Mouse (Mus musculus): ENCODE measurements around the gene Acsl4. TPM values are rescaled to one million over a fixed set of nuclear protein-coding genes. Genes with fewer than 3 reads are reported as not detected.

Acsl4 gene
- polyA plus RNA-seq, 1 experiment from 2014 or later = 31.4 TPM

DNA sequence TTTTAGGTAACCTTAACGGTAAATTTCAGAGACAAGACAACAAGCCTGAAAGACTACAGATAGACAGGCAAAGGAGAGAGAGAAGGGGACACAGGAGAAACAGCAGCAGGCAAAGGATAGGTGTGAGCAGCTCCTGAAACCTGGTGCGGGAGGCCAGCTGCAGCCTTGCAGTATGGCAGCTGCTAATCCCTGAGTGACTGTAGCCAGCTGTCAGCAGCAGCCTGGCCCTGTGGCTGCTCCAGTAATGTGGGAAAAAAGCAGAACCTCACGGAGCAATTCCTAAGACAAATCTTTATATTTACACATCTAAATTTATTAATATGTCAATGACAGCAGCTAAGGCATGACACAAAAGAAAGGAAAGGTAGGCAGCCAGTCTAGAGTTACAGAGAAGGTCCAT, 113.8 kb downstream of the Acsl4 start:
- Histone ChIP-seq H3K9ac (no peak overlapping the region), H3K4me1 (replicated peaks; ENCODE audit: control insufficient read depth, insufficient read depth, low read length) (no peaks in the 10 kb centered on the region), H3K27me3 (ENCODE audit: control insufficient read depth, insufficient read depth, low read length) (peaks cover 2% of the 10 kb centered on the region; the same call in 1 of the 2 replicates), H3K4me3 (replicated peaks; ENCODE audit: low read length) (no peak overlapping the region), H3K4me2 (replicated peaks) (no peak overlapping the region), H3K9me3 (ENCODE audit: control insufficient read depth, low read length) (no peaks in the 10 kb centered on the region), H3K27ac (no peak overlapping the region), H3K36me3 (replicated peaks; ENCODE audit: control insufficient read depth, insufficient read depth) (no peaks in the 10 kb centered on the region)
- 70% methylated on average over 3 of the region's 3 CpGs for WGBS
- ATAC-seq (ENCODE audit: low FRiP score) (no peak), DNase-seq (ENCODE audit: low spot score) (no peak)

DNA sequence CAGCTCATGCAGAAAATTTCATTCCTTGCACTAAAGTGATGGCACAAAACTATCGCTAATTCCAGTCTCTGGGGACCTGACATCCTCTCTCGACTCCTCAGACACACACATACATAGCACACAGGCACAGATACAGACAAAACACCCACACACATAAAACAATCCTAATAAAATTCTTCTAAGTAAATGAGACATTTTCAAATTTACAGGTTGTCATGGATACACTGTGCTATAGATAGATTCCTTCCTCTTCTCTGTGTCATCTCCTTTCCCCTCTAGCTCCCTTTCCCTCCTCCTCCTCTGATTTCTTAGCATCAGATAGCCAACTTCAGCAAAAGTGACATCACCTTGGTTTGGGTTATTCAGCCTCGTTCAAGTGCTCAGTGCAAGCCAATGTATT, 114.3 kb downstream of the Acsl4 start:
- 76% methylated on average over 3 of the region's 3 CpGs for WGBS
- Histone ChIP-seq H3K9me3 (ENCODE audit: control insufficient read depth, low read length) (no peaks in the 10 kb centered on the region), H3K27me3 (ENCODE audit: control insufficient read depth, insufficient read depth, low read length) (0 out of 2 replicates have a peak, but pooled peaks cover 3% of the 10 kb centered on the region), H3K36me3 (replicated peaks; ENCODE audit: control insufficient read depth, insufficient read depth) (no peaks in the 10 kb centered on the region), H3K9ac (no peak overlapping the region), H3K4me2 (replicated peaks) (no peak overlapping the region), H3K4me3 (replicated peaks; ENCODE audit: low read length) (no peak overlapping the region), H3K4me1 (replicated peaks; ENCODE audit: control insufficient read depth, insufficient read depth, low read length) (no peaks in the 10 kb centered on the region), H3K27ac (no peak overlapping the region)
- ATAC-seq (ENCODE audit: low FRiP score) (no peak), DNase-seq (ENCODE audit: low spot score) (no peak)

Other genes with a start within 250 kb of the Acsl4 start
- gene Gucy2f, start 193.6 kb downstream of the Acsl4 start, polyA plus RNA-seq (2014; fragmentation: Nextera tagmentation; extraction: Ambion mirVana) = 0.18 and 0.36 TPM in 2 replicates
- 20.4 and 25.1 TPM in 2 replicates for gene Nxt2, start 163.8 kb downstream of the Acsl4 start, polyA plus RNA-seq (2014; fragmentation: Nextera tagmentation; extraction: Ambion mirVana)
- gene Kcne1l, start 84.2 kb downstream of the Acsl4 start, polyA plus RNA-seq (2014; fragmentation: Nextera tagmentation; extraction: Ambion mirVana) = 33.0 and 33.8 TPM in 2 replicates

All from hindbrain, embryonic 14.5 days (tissue).